In genomic region chr4:133054530-133054929, GRCm38 (mm10) we compare ENCODE assay signal across 14 mouse cellular contexts. TPM values are rescaled to one million over a fixed set of nuclear protein-coding genes. Genes with fewer than 3 reads are reported as not detected.
DNase-seq lines count a peak whose midpoint lies in the region; ATAC-seq and TF ChIP-seq lines count a peak whose summit lies in the region.
"Had no signal": no experiment of that assay in that cellular context is flagged by ENCODE, and none has a peak within 500 bp of the region (broad histone marks: within the 10 kb centered on the region; RNA-seq: fewer than 3 reads in every experiment).

No protein-coding gene starts in this region.

- peaks cover 92% of the 10 kb centered on the region for H3K4me1 ChIP-seq in intestine, embryonic 15.5 days (replicated peaks)
- H3K4me1 ChIP-seq in intestine, postnatal 0 days (replicated peaks; ENCODE audit: control insufficient read depth, insufficient read depth, low read length) = peaks cover 31% of the 10 kb centered on the region
- H3K4me1 ChIP-seq in midbrain, embryonic 12.5 days = peaks cover 64% of the 10 kb centered on the region
- H3K4me1 ChIP-seq in midbrain, postnatal 0 days (ENCODE audit: insufficient read depth, low read length) = peaks cover 19% of the 10 kb centered on the region
- peaks cover 99% of the 10 kb centered on the region for H3K4me1 ChIP-seq in limb, embryonic 10.5 days

- no peak overlapping the region for H3K4me2 ChIP-seq in intestine, embryonic 15.5 days (replicated peaks)
- no peak overlapping the region for H3K4me2 ChIP-seq in intestine, postnatal 0 days (replicated peaks; ENCODE audit: low read depth)
- H3K4me2 ChIP-seq in midbrain, embryonic 12.5 days (replicated peaks) = no peak overlapping the region
- H3K4me2 ChIP-seq in midbrain, postnatal 0 days (ENCODE audit: low read depth, low read length, poor library complexity, severe bottlenecking) = no peak overlapping the region
- H3K4me2 ChIP-seq: liver, embryonic 12.5 days had no signal

- H3K36me3 ChIP-seq in intestine, embryonic 15.5 days = no peaks in the 10 kb centered on the region
- peaks cover 5% of the 10 kb centered on the region; the same call in 1 of the 2 replicates for H3K36me3 ChIP-seq in intestine, postnatal 0 days (ENCODE audit: control insufficient read depth, insufficient read depth)
- H3K36me3 ChIP-seq in midbrain, embryonic 12.5 days = peaks cover 4% of the 10 kb centered on the region; the same call in 1 of the 2 replicates
- peaks cover 12% of the 10 kb centered on the region for H3K36me3 ChIP-seq in midbrain, postnatal 0 days (ENCODE audit: insufficient read depth, low read length)
- H3K36me3 ChIP-seq in limb, embryonic 10.5 days = peaks cover 48% of the 10 kb centered on the region

- no peak overlapping the region for H3K4me3 ChIP-seq in intestine, embryonic 15.5 days (replicated peaks)
- no peak overlapping the region for H3K4me3 ChIP-seq in intestine, postnatal 0 days (ENCODE audit: low read depth, low read length)
- no peak overlapping the region for H3K4me3 ChIP-seq in midbrain, embryonic 12.5 days
- H3K4me3 ChIP-seq in midbrain, postnatal 0 days (ENCODE audit: low read depth, low read length) = no peak overlapping the region
- H3K4me3 ChIP-seq in limb, embryonic 10.5 days = no peak overlapping the region
- H3K4me3 ChIP-seq: layer of hippocampus, adult 2 months; liver, embryonic 12.5 days had no signal

- TF ChIP-seq CTCF in intestine, postnatal 0 days (IDR thresholded peaks at IDR 0.05; ENCODE audit: low read depth) = no peak
- no peak for TF ChIP-seq CTCF in midbrain, postnatal 0 days (IDR thresholded peaks at IDR 0.05)

- no peak for DNase-seq in midbrain, postnatal 0 days (ENCODE audit: low spot score)
- no peak for DNase-seq in limb, embryonic 10.5 days (ENCODE audit: low spot score)
- DNase-seq in yolk sac, embryonic 10.5 days (ENCODE audit: low spot score) = no peak
- DNase-seq: adrenal gland, adult 8-10 months; cerebellum, adult 9-11 months; embryo, embryonic 11 days; heart, postnatal 4 days had no signal

- H3K27ac ChIP-seq in intestine, embryonic 15.5 days = peak overlapping the region; percentile 88
- no peak overlapping the region for H3K27ac ChIP-seq in intestine, postnatal 0 days (ENCODE audit: low read depth, low read length)
- H3K27ac ChIP-seq in midbrain, embryonic 12.5 days (replicated peaks) = 0 out of 2 replicates have a peak overlapping the region, but pooled peaks have one; percentile 3
- H3K27ac ChIP-seq in midbrain, postnatal 0 days (ENCODE audit: low read depth, low read length) = no peak overlapping the region
- peak overlapping the region; percentile 84 for H3K27ac ChIP-seq in limb, embryonic 10.5 days

- no peaks in the 10 kb centered on the region for H3K27me3 ChIP-seq in intestine, embryonic 15.5 days (replicated peaks)
- H3K27me3 ChIP-seq in intestine, postnatal 0 days (replicated peaks; ENCODE audit: control insufficient read depth, insufficient read depth, low read length) = no peaks in the 10 kb centered on the region
- H3K27me3 ChIP-seq in midbrain, embryonic 12.5 days = peaks cover 7% of the 10 kb centered on the region
- no peaks in the 10 kb centered on the region for H3K27me3 ChIP-seq in midbrain, postnatal 0 days (ENCODE audit: insufficient read depth, low read length)
- H3K27me3 ChIP-seq in limb, embryonic 10.5 days (ENCODE audit: low read depth, poor library complexity, severe bottlenecking) = no peaks in the 10 kb centered on the region
- H3K27me3 ChIP-seq: CH12.LX; liver, embryonic 12.5 days had no signal

- WGBS in intestine, embryonic 15.5 days = 82% methylated on average over 6 of the region's 6 CpGs
- 77% methylated on average over 6 of the region's 6 CpGs for WGBS in intestine, postnatal 0 days
- WGBS in midbrain, embryonic 12.5 days = 81% methylated on average over 6 of the region's 6 CpGs
- WGBS in midbrain, postnatal 0 days = 80% methylated on average over 6 of the region's 6 CpGs
- 84% methylated on average over 6 of the region's 6 CpGs for WGBS in limb, embryonic 10.5 days

- no peak for ATAC-seq in intestine, embryonic 15.5 days
- ATAC-seq in intestine, postnatal 0 days = no peak
- no peak for ATAC-seq in midbrain, embryonic 12.5 days (ENCODE audit: low FRiP score, low read depth)
- ATAC-seq in midbrain, postnatal 0 days (ENCODE audit: low FRiP score) = no peak
- no peak for ATAC-seq in megakaryocyte progenitor cell, adult 5-6 weeks (replicated peaks; ENCODE audit: poor library complexity)
- ATAC-seq: liver, embryonic 12.5 days had no signal

- no peaks in the 10 kb centered on the region for H3K9me3 ChIP-seq in intestine, embryonic 15.5 days
- no peaks in the 10 kb centered on the region for H3K9me3 ChIP-seq in intestine, postnatal 0 days (ENCODE audit: control insufficient read depth)
- no peaks in the 10 kb centered on the region for H3K9me3 ChIP-seq in midbrain, embryonic 12.5 days
- H3K9me3 ChIP-seq in midbrain, postnatal 0 days (ENCODE audit: low read length) = no peaks in the 10 kb centered on the region
- no peaks in the 10 kb centered on the region for H3K9me3 ChIP-seq in limb, embryonic 10.5 days (replicated peaks)
- H3K9me3 ChIP-seq: liver, embryonic 12.5 days had no signal

- H3K9ac ChIP-seq in intestine, embryonic 15.5 days = no peak overlapping the region
- H3K9ac ChIP-seq in intestine, postnatal 0 days (ENCODE audit: low read depth, low read length) = no peak overlapping the region
- no peak overlapping the region for H3K9ac ChIP-seq in midbrain, embryonic 12.5 days (replicated peaks)
- no peak overlapping the region for H3K9ac ChIP-seq in midbrain, postnatal 0 days (replicated peaks; ENCODE audit: low read length, poor library complexity, severe bottlenecking)
- H3K9ac ChIP-seq: liver, embryonic 12.5 days had no signal

RNA-seq across cellular contexts. Expression of gene Ahdc1, which starts 43.5 kb away (rescaled TPM):
- polyA plus RNA-seq in intestine, embryonic 15.5 days (2015; fragmentation: Nextera tagmentation; extraction: Ambion mirVana) = 5.4 and 6.3 TPM in 2 replicates
- 2.4 and 3.1 TPM in 2 replicates for polyA plus RNA-seq in intestine, postnatal 0 days (2015; fragmentation: Nextera tagmentation; extraction: Ambion mirVana)
- 8.9 and 9.1 TPM in 2 replicates for polyA plus RNA-seq in midbrain, embryonic 12.5 days (2016; fragmentation: Nextera tagmentation; extraction: Ambion mirVana)
- total RNA-seq in midbrain, postnatal 0 days (2014; rRNA removed) = 105 and 115 TPM in 2 replicates
- polyA plus RNA-seq in midbrain, postnatal 0 days (2015; fragmentation: Nextera tagmentation; extraction: Ambion mirVana) = 9.2 and 11.0 TPM in 2 replicates
- polyA plus RNA-seq in limb, embryonic 10.5 days (2016; fragmentation: Nextera tagmentation; extraction: Ambion mirVana) = 13.0 and 13.8 TPM in 2 replicates
- total RNA-seq in megakaryocyte progenitor cell, adult 5-6 weeks (2015) = 4.1 and 5.3 TPM in 2 replicates
- 0.81 and 3.8 TPM in 2 replicates for total RNA-seq in megakaryocyte progenitor cell, adult 5-6 weeks (2017)

Comparison
In these comparisons a context has a peak if more than half of its experiments do, and no peak if none do; other contexts are left out.
1. H3K27ac ChIP-seq: peak in intestine, embryonic 15.5 days (single experiment), midbrain, embryonic 12.5 days (single experiment) and limb, embryonic 10.5 days (single experiment); none in intestine, postnatal 0 days (single experiment) and midbrain, postnatal 0 days (single experiment).